Mouse (Mus musculus) midbrain, embryonic 12.5 days (tissue): ENCODE data around the gene Olfm1. TPM values are rescaled to one million over a fixed set of nuclear protein-coding genes. Genes with fewer than 3 reads are reported as not detected.

ENCODE experiments used
- ATAC-seq: fragments of 200-750 bp; cut with Nextera tagmentation; 2 replicates; pipeline ENCODE4 v1.8.0; 2017; ENCODE audit warnings: low read depth, moderate TSS enrichment, moderate library complexity; ENCODE audit not compliant: low FRiP score
- H3K27ac ChIP-seq: fragments of 300-500 bp; sonication (generic); replicated peaks from 2 replicates; pipeline ENCODE4 v1.5.1; 2016; ENCODE audit warnings: mild to moderate bottlenecking
- H3K27me3 ChIP-seq: fragments of 300-500 bp; sonication (generic); 2 replicates; pipeline ENCODE4 v1.6.1; 2016; ENCODE audit warnings: mild to moderate bottlenecking
- H3K36me3 ChIP-seq: fragments of 300-500 bp; sonication (generic); 2 replicates; pipeline ENCODE4 v1.6.1; 2016
- H3K4me1 ChIP-seq: fragments of 300-500 bp; sonication (generic); 2 replicates; pipeline ENCODE4 v1.6.1; 2016
- H3K4me2 ChIP-seq: fragments of 300-500 bp; sonication (generic); replicated peaks from 2 replicates; pipeline ENCODE4 v1.6.1; 2016; ENCODE audit warnings: mild to moderate bottlenecking, moderate library complexity
- H3K4me3 ChIP-seq: fragments of 300-500 bp; sonication (generic); 2 replicates; pipeline ENCODE4 v1.5.1; 2016; ENCODE audit warnings: mild to moderate bottlenecking
- H3K9ac ChIP-seq: fragments of 300-500 bp; sonication (generic); replicated peaks from 2 replicates; pipeline ENCODE4 v1.6.1; 2016; ENCODE audit warnings: mild to moderate bottlenecking, moderate library complexity
- H3K9me3 ChIP-seq: fragments of 300-500 bp; sonication (generic); 2 replicates; pipeline ENCODE4 v1.6.1; 2016; ENCODE audit warnings: mild to moderate bottlenecking
- WGBS: fragments of 180-500 bp; shearing (Covaris S2); methylation state at CpG from one replicate; pipeline ENCODE4 v1.1.7; 2016; 5-methylcytosine and 5-hydroxymethylcytosine counted together
- polyA plus RNA-seq: library from polyadenylated mRNA; unstranded; fragments of >200 nt; fragmentation: Nextera tagmentation; extraction: Ambion mirVana; gene quantifications from 2 replicates; pipeline ENCODE4 v1.2.1, GENCODE M21; 2016

Gene Olfm1
- polyA plus RNA-seq, 1 experiment from 2014 or later: 105 TPM

DNA sequence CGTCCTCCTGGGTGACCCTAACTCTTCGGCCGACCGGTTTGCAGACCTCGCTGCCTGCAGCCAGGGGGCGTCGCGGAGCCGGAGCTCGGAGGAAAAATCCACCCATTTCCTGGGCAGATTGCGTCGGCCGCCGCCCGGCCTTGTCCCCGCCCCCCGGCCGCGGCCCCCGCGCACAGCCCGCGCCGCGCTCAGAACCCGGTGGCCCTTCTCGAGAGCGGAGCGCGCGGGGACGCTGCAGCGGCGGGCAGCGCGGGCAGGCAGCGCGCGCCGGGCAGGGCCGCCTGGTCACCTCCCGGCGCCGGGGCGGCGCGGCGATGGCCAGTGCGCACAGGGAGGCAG is 12.6 kb downstream of the Olfm1 start:
- Histone ChIP-seq H3K9ac (peak overlapping the region; percentile 82), H3K4me2 (peak overlapping the region; percentile 99), H3K27ac (0 out of 2 replicates have a peak overlapping the region, but pooled peaks have one; percentile 22), H3K4me1 (peaks cover 37% of the 10 kb centered on the region), H3K9me3 (no peaks in the 10 kb centered on the region), H3K36me3 (0 out of 2 replicates have a peak, but pooled peaks cover 11% of the 10 kb centered on the region), H3K4me3 (peak overlapping the region; percentile 60), H3K27me3 (peaks cover 29% of the 10 kb centered on the region)
- peak; percentile 70 for ATAC-seq
- WGBS: under 1% methylated on average over 47 of the region's 49 CpGs

DNA sequence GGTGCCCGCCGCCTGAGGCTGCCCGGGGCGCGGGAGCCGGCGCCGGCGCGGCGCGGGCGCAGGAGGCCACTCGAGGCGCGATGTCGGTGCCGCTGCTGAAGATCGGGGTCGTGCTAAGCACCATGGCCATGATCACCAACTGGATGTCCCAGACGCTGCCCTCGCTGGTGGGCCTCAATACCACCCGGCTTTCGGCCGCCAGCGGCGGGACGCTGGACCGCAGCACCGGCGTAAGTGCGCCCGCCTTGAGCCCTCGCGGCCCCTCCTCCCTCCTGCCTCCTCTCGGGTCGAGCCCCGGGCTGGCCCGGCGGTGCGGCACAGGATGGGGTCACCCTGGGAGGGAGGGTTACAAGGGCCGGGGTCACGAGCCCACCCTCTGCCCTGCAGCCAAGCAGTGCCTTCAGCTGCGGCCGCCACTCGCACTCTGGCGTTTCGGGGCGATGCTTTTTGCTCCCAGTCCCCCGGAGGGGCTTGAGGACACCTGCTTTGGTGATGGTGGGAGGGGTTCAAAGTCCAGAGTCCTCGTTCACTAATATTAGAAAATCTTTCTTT is 13.2 kb downstream of the Olfm1 start:
- H3K4me3 ChIP-seq: peak overlapping the region; percentile 60
- peak; percentile 21; the same call in 1 of the 2 replicates for ATAC-seq
- H3K27me3 ChIP-seq: peaks cover 29% of the 10 kb centered on the region
- 0 out of 2 replicates have a peak, but pooled peaks cover 11% of the 10 kb centered on the region for H3K36me3 ChIP-seq
- H3K9ac ChIP-seq: peak overlapping the region; percentile 82
- 0 out of 2 replicates have a peak overlapping the region, but pooled peaks have one; percentile 30 for H3K27ac ChIP-seq
- H3K4me1 ChIP-seq: peaks cover 40% of the 10 kb centered on the region
- peak overlapping the region; percentile 99 for H3K4me2 ChIP-seq
- no peaks in the 10 kb centered on the region for H3K9me3 ChIP-seq
- WGBS: under 1% methylated on average over 49 of the region's 51 CpGs

DNA sequence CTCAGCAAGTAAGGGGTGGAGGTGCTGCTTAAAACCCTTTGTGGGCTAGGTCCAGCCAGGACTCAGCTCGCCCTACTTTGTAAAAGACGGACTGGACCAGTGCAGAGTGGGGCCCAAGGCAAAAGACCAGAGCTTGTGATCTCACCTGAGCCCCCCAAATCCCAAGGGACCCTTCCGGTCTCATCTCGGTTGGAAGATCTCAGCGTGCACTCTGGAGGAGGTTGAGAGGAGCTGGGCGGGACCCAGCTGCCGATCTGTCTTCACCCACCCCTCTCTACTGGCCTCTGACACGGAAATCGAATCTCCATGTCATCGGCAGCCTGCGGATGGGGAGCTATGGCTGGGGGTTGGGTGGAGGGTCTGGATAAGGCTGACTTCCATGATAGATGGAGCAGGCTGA is 13.7 kb downstream of the Olfm1 start:
- WGBS: 9% methylated on average over 11 of the region's 11 CpGs
- peak; percentile 11; the same call in 1 of the 2 replicates for ATAC-seq
- no peak overlapping the region for H3K27ac ChIP-seq

DNA sequence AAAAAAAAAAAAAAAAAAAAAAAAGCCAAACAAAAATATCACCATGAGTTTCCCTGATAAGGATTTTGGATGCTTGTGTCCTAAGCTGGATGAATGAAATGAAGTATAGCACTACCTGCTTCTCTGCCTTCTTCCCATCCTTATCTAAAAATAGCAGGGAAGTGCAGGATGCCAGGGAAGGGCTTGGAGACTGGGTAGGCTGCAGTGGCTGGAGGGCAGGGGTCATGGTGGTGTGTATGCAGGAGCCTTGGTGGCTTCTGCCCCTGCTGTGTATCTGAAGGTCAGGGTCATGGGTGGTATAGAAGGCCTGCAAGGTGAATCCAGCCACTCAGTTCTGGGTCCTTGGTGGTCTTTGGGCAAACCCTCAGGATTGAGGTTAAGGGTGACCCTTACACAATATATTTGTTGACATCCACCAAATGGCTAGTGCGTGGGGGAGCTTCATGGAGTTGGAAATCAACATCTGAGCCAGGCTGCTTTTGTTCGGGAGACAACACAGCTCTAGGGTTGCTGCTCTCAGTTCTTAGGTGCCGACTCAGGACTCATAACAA is 14.5 kb downstream of the Olfm1 start:
- 0 out of 2 replicates have a peak overlapping the region, but pooled peaks have one; percentile 17 for H3K4me2 ChIP-seq
- peaks cover 53% of the 10 kb centered on the region for H3K4me1 ChIP-seq
- H3K4me3 ChIP-seq: no peak overlapping the region
- H3K9me3 ChIP-seq: no peaks in the 10 kb centered on the region
- H3K27me3 ChIP-seq: peaks cover 29% of the 10 kb centered on the region
- no peak overlapping the region for H3K27ac ChIP-seq
- H3K36me3 ChIP-seq: 0 out of 2 replicates have a peak, but pooled peaks cover 11% of the 10 kb centered on the region
- ATAC-seq: no peak
- H3K9ac ChIP-seq: no peak overlapping the region
- 71% methylated on average over 3 of the region's 3 CpGs for WGBS

More for the DNA sequence above, 13.7 kb downstream of the Olfm1 start:
- Histone ChIP-seq H3K9me3 (no peaks in the 10 kb centered on the region), H3K4me1 (peaks cover 45% of the 10 kb centered on the region), H3K4me2 (peak overlapping the region; percentile 99), H3K36me3 (0 out of 2 replicates have a peak, but pooled peaks cover 11% of the 10 kb centered on the region), H3K4me3 (peak overlapping the region; percentile 60), H3K9ac (peak overlapping the region; percentile 82; the same call in 1 of the 2 replicates), H3K27me3 (peaks cover 29% of the 10 kb centered on the region)

DNA sequence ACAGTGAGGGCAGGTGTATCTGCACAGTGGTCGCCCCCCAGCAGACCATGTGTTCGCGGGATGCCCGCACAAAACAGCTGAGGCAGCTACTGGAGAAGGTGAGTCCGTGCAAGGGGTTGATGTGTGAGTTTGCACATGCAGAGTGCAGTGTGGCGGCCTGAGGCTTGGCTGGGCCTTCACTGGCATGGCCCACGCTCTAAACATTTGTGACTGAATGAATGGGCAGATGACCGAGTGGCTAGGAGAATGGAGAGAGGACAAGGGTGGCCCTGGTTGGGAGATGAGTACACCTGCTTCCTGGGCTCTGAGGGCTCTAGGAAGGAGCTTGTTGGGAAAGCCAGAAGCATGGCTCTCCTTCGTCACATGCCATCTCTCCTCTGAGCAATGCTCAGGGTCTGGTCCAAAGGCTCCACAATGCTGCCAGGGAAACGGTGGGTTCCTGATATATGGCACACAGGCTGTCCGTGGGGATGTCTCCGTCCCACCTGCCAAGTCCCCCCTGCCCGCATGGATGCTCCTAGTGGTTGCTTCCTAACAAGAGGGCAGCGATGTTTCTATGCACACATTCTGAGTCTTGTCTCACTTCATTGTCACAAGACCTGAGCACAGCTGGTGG is 15.4 kb downstream of the Olfm1 start:
- 0 out of 2 replicates have a peak overlapping the region, but pooled peaks have one; percentile 11 for H3K4me2 ChIP-seq
- no peaks in the 10 kb centered on the region for H3K9me3 ChIP-seq
- 94% methylated on average over 14 of the region's 14 CpGs for WGBS
- peaks cover 29% of the 10 kb centered on the region for H3K27me3 ChIP-seq
- peaks cover 61% of the 10 kb centered on the region for H3K4me1 ChIP-seq
- H3K27ac ChIP-seq: no peak overlapping the region
- H3K4me3 ChIP-seq: no peak overlapping the region
- ATAC-seq: no peak
- 0 out of 2 replicates have a peak, but pooled peaks cover 18% of the 10 kb centered on the region for H3K36me3 ChIP-seq
- no peak overlapping the region for H3K9ac ChIP-seq

DNA sequence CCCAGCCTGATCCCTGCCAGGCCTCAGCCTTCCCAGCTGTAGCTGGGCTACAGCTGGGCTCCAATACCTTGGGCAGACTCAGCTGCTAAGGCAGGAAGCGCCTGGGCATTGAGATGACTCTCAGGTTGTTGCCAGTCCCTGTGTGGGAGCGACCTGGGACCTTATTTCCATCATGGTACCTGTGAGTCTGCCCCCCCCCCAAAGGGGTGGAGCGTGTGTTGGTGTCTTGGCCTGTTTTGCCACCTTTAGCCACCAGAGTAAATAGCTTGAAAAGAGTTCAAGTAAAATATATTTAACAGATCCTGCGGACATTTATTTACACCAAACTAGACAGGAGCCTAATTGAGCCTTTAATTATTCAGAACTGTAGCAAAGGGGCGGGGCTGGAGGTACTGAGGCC is 16.4 kb downstream of the Olfm1 start:
- ATAC-seq: no peak
- H3K27ac ChIP-seq: no peak overlapping the region
- 90% methylated on average over 5 of the region's 5 CpGs for WGBS

DNA sequence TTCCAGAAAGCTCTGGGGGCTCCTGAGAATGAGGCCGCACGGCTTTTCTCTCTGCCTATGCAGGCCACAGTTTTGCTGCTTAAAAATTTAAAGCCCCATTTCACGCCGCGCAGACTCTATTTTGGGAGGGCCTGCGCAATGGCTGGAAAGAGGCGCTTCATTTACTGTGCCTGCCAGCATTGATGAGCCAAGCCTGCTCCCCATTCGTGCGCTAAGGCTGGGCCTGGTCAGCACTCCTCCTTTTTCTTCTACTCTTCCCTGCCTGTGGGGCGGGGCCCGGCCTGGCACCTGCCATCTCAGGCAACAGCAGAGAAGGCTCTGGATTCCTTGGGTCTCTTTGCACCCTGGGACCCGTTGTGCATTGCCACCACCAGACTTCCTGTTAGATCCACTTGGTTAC is 16.9 kb downstream of the Olfm1 start:
- peaks cover 57% of the 10 kb centered on the region for H3K4me1 ChIP-seq
- 88% methylated on average over 12 of the region's 12 CpGs for WGBS
- no peak overlapping the region for H3K27ac ChIP-seq
- no peak for ATAC-seq
- peaks cover 25% of the 10 kb centered on the region for H3K27me3 ChIP-seq
- H3K9ac ChIP-seq: no peak overlapping the region
- H3K4me3 ChIP-seq: no peak overlapping the region
- peaks cover 28% of the 10 kb centered on the region for H3K36me3 ChIP-seq
- no peaks in the 10 kb centered on the region for H3K9me3 ChIP-seq
- H3K4me2 ChIP-seq: no peak overlapping the region

More for the DNA sequence above, 16.4 kb downstream of the Olfm1 start:
- Histone ChIP-seq H3K27me3 (peaks cover 29% of the 10 kb centered on the region), H3K9me3 (no peaks in the 10 kb centered on the region), H3K36me3 (peaks cover 24% of the 10 kb centered on the region; the same call in 1 of the 2 replicates), H3K9ac (no peak overlapping the region), H3K4me3 (no peak overlapping the region), H3K4me2 (no peak overlapping the region), H3K4me1 (peaks cover 61% of the 10 kb centered on the region)

DNA sequence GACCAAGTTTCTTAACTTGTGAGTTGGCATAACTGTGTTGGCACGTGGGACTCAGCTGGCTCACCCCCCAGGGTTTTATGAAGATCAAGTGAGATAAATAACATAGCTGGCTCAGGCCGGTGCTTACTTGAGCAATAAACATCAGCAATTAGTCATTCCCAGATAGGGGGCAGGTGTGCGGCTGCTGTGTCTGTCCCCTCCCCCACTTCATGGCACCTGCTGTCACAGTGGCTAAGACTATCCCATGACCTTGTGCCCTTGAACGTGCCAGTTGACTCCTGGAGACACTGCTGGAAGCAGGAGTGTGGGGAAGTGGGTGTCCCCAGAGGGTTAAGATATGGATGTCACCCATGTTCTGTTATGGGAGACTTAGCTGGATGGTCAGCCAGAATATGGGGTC is 17.5 kb downstream of the Olfm1 start:
- ATAC-seq: no peak
- no peaks in the 10 kb centered on the region for H3K9me3 ChIP-seq

DNA sequence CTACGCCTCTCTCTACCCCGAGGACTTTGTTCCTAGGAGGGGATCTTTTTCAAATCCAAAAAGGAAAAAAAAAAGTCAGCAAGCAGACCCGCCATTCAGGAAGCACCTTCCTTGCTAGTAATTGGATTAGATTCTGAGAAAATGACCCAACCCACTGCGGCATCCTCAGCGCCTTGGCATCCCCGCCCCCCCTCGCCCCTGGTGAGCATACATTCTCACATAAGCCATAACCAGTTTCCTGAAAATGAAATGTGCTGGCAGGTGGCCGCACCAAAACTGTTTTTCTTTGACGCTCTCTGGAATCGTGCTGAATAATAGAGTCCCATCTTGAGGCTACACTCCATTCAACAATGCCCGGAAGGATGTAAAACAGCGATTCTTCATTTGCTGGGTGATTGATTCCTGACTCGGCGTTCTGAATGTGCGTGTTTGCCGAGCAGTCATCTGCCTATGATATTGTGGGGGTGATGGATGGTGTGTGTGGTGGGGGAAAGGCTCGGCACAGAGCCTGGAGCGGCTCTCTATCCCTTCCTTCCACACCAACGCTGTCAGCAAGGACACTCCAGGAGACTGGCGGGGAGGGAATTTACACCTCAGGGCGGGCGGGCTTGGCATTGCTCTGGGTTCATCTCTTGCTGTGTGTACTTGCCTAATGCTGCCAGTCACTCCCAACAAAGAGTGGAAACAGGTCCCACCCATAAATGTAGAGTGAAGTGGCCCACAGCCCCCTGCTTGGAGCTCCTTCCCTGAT is 18.9 kb downstream of the Olfm1 start:
- Histone ChIP-seq H3K9ac (no peak overlapping the region), H3K4me3 (no peak overlapping the region), H3K27me3 (peaks cover 16% of the 10 kb centered on the region; the same call in 1 of the 2 replicates), H3K36me3 (peaks cover 45% of the 10 kb centered on the region), H3K27ac (no peak overlapping the region; the same call in 1 of the 2 replicates), H3K9me3 (no peaks in the 10 kb centered on the region), H3K4me1 (peaks cover 42% of the 10 kb centered on the region), H3K4me2 (no peak overlapping the region)
- 57% methylated on average over 22 of the region's 22 CpGs for WGBS
- ATAC-seq: no peak

More for the DNA sequence above, 17.5 kb downstream of the Olfm1 start:
- Histone ChIP-seq H3K27me3 (peaks cover 21% of the 10 kb centered on the region; the same call in 1 of the 2 replicates), H3K36me3 (peaks cover 35% of the 10 kb centered on the region), H3K4me2 (no peak overlapping the region), H3K27ac (no peak overlapping the region), H3K9ac (no peak overlapping the region), H3K4me1 (peaks cover 51% of the 10 kb centered on the region), H3K4me3 (no peak overlapping the region)
- 75% methylated on average over 4 of the region's 4 CpGs for WGBS

DNA sequence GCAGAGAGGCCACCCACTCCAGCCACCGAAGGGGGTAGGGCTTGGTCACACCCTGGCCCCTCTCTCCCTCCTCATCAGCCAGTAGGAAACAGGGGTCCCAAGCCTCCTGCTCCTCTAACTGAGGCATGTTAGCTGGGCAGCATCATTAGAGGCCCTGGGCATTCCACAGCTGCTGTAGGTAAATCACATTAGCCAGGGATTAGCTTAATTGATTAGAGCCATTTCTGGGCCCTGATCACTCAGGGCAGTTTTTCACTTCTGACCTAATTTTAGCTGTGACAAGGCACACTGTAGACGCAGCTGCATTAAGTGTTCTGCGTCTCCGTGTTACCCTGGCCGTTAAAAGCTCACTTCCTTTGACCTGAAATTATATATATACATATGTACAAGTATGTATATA is 20.1 kb downstream of the Olfm1 start:
- peaks cover 53% of the 10 kb centered on the region for H3K36me3 ChIP-seq
- H3K27ac ChIP-seq: no peak overlapping the region

DNA sequence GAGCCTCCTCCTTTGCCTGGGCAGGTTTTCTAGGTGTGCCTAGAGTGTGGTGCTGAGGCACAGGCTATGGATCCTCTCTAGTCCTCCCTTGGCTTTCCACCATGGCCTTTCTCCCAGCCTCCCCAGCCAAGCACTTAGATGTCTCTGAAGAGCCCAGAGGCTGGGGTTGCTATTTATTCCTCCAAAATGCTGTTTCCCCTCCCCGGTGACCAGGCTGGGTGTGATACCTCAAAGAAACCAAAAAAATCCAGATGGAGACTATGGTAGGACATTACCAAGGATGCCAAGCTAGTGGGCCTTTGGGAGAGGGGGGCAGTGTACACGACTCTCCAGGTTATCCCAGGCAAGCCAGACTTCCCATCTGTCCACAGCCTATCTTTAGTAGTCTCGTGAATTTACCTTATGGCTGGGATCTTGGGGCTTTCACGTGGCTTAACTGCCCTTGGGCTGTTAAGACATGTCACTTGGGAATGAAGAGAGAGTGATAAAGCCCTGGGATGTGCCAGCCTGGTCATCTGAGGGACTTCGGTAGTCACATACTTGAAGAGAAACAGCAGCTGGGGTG is 23.5 kb downstream of the Olfm1 start:
- WGBS: 77% methylated on average over 5 of the region's 5 CpGs
- H3K36me3 ChIP-seq: peaks cover 56% of the 10 kb centered on the region

More for the DNA sequence above, 20.1 kb downstream of the Olfm1 start:
- Histone ChIP-seq H3K4me1 (peaks cover 41% of the 10 kb centered on the region), H3K9ac (no peak overlapping the region), H3K9me3 (no peaks in the 10 kb centered on the region), H3K27me3 (peaks cover 6% of the 10 kb centered on the region; the same call in 1 of the 2 replicates), H3K4me3 (no peak overlapping the region), H3K4me2 (no peak overlapping the region)
- no peak for ATAC-seq
- WGBS: 60% methylated on average over 5 of the region's 5 CpGs

More for the DNA sequence above, 23.5 kb downstream of the Olfm1 start:
- no peak overlapping the region for H3K9ac ChIP-seq
- no peak for ATAC-seq
- H3K27me3 ChIP-seq: no peaks in the 10 kb centered on the region
- H3K27ac ChIP-seq: no peak overlapping the region
- H3K4me1 ChIP-seq: peaks cover 24% of the 10 kb centered on the region
- H3K4me2 ChIP-seq: no peak overlapping the region
- no peak overlapping the region for H3K4me3 ChIP-seq
- no peaks in the 10 kb centered on the region for H3K9me3 ChIP-seq
